Mouse (Mus musculus) midbrain, embryonic 16.5 days (tissue): ENCODE measurements around the gene Rnf167. TPM values are rescaled to one million over a fixed set of nuclear protein-coding genes. Genes with fewer than 3 reads are reported as not detected.

Experiments used
- ATAC-seq: fragments of 200-750 bp; cut with Nextera tagmentation; 2 replicates; pipeline ENCODE4 v1.8.0; 2017; ENCODE audit warnings: moderate TSS enrichment
- H3K27ac ChIP-seq: fragments of 300-500 bp; sonication (generic); 2 replicates; pipeline ENCODE4 v1.5.1; 2014; ENCODE audit warnings: mild to moderate bottlenecking, low read length, mixed read lengths
- H3K27me3 ChIP-seq: fragments of 300-500 bp; sonication (generic); 2 replicates; pipeline ENCODE4 v1.6.1; 2014; ENCODE audit warnings: low read depth, low read length, mixed read lengths; ENCODE audit not compliant: control insufficient read depth, insufficient read depth
- H3K36me3 ChIP-seq: fragments of 300-500 bp; sonication (generic); 2 replicates; pipeline ENCODE4 v1.6.1; 2014; ENCODE audit warnings: mild to moderate bottlenecking, low read length, moderate library complexity, mixed read lengths; ENCODE audit not compliant: control insufficient read depth, insufficient read depth
- H3K4me1 ChIP-seq: fragments of 300-500 bp; sonication (generic); 2 replicates; pipeline ENCODE4 v1.6.1; 2014; ENCODE audit warnings: mild to moderate bottlenecking, low read length, mixed read lengths; ENCODE audit not compliant: control insufficient read depth, insufficient read depth
- H3K4me2 ChIP-seq: fragments of 300-500 bp; sonication (generic); 2 replicates; pipeline ENCODE4 v1.6.1; 2014; ENCODE audit warnings: mild to moderate bottlenecking, low read length, mixed read lengths
- H3K4me3 ChIP-seq: fragments of 300-500 bp; sonication (generic); 2 replicates; pipeline ENCODE4 v1.5.1; 2014; ENCODE audit warnings: low read depth, mild to moderate bottlenecking, low read length, moderate library complexity, mixed read lengths
- H3K9ac ChIP-seq: fragments of 300-500 bp; sonication (generic); 2 replicates; pipeline ENCODE4 v1.6.1; 2014; ENCODE audit warnings: low read depth, low read length, mixed read lengths
- H3K9me3 ChIP-seq: fragments of 300-500 bp; sonication (generic); replicated peaks from 2 replicates; pipeline ENCODE4 v1.6.1; 2014; ENCODE audit warnings: mild to moderate bottlenecking, low read length, mixed read lengths; ENCODE audit not compliant: control insufficient read depth, poor library complexity, severe bottlenecking
- WGBS: fragments of 180-500 bp; shearing (Covaris S2); extraction: QIAGEN DNeasy Blood & Tissue Kit; methylation state at CpG from one replicate; pipeline ENCODE4 v1.1.7; 2014; 5-methylcytosine and 5-hydroxymethylcytosine counted together
- polyA plus RNA-seq: library from polyadenylated mRNA; unstranded; fragments of >200 nt; fragmentation: Nextera tagmentation; extraction: Ambion mirVana; gene quantifications from 2 replicates; pipeline ENCODE4 v1.2.1, GENCODE M21; 2015

The Rnf167 gene
- polyA plus RNA-seq, 1 experiment from 2014 or later = 105 TPM

DNA sequence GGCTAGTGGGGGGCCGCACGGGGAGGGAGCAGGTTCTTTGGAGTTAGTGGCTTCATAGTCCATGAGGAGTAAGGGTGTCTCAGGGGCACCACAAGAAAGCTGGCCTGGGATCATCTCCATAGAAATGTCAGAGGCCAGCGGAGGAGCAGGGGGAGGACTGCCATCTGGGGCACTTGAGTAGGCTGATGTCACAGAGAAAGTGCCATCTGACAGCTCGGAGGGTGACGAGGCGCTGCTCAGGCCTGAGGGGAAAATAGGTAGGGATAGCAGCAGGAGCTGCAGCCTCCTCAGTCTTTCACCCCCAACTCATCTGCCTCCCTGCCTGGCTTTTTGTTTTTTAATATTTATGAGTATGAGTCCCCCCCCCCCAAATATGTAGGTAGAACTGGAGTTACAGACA lies 27.0 kb downstream of the Rnf167 start:
- H3K9me3 ChIP-seq = no peaks in the 10 kb centered on the region
- H3K36me3 ChIP-seq = peaks cover 12% of the 10 kb centered on the region
- H3K9ac ChIP-seq = no peak overlapping the region
- no peak overlapping the region for H3K27ac ChIP-seq
- H3K27me3 ChIP-seq = no peaks in the 10 kb centered on the region
- H3K4me3 ChIP-seq = no peak overlapping the region
- no peak for ATAC-seq
- peaks cover 12% of the 10 kb centered on the region for H3K4me1 ChIP-seq
- H3K4me2 ChIP-seq = no peak overlapping the region
- WGBS = 49% methylated on average over 6 of the region's 6 CpGs

DNA sequence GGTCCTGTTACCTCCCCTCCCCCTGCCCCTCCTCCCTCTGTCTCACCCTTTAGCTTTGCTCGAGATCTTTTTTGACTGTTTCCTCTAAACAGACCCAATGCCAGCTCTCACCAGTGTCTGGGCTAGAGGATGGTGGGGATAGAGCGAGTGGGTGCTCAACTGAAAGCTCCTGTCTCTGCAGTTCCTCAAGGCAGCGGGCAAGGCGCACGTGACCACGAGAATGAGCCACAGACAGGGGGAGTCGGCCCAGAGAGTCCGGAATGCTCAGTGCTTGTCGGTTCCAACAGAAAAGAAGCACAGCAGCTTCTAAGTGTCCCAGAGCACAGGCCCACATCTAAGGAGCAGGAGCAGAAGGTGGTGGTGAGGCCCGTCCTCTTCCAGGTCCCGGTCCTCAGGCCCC lies 27.5 kb downstream of the Rnf167 start:
- ATAC-seq = no peak
- H3K9ac ChIP-seq = no peak overlapping the region
- peaks cover 13% of the 10 kb centered on the region for H3K36me3 ChIP-seq

DNA sequence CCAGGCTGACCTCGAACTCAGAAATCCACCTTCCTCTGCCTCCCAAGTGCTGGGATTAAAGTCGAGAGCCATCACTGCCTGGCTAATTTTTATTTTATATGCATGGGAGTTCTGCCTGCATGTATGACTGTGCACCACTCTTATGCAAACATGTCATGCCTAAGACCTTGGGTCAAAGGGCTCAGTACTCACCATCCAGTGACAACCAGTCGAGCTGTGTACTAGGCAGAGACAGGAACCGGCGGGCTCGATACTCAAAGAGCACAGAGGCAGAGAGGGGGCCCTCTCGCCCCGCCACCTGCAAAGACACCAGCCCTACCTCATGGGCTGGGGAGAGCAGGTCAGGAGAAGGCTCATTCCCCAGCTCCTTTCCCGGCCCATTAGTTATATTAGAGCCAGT lies 31.1 kb downstream of the Rnf167 start:
- Histone ChIP-seq H3K4me1 (peaks cover 7% of the 10 kb centered on the region), H3K9me3 (no peaks in the 10 kb centered on the region), H3K36me3 (peaks cover 15% of the 10 kb centered on the region), H3K9ac (no peak overlapping the region), H3K4me3 (no peak overlapping the region), H3K27ac (no peak overlapping the region), H3K27me3 (no peaks in the 10 kb centered on the region), H3K4me2 (no peak overlapping the region)
- 81% methylated on average over 9 of the region's 9 CpGs for WGBS
- ATAC-seq = no peak

More for the DNA sequence above, 27.5 kb downstream of the Rnf167 start:
- Histone ChIP-seq H3K4me1 (peaks cover 12% of the 10 kb centered on the region), H3K27me3 (no peaks in the 10 kb centered on the region), H3K4me2 (no peak overlapping the region), H3K9me3 (no peaks in the 10 kb centered on the region), H3K4me3 (no peak overlapping the region), H3K27ac (no peak overlapping the region)
- 68% methylated on average over 11 of the region's 11 CpGs for WGBS

DNA sequence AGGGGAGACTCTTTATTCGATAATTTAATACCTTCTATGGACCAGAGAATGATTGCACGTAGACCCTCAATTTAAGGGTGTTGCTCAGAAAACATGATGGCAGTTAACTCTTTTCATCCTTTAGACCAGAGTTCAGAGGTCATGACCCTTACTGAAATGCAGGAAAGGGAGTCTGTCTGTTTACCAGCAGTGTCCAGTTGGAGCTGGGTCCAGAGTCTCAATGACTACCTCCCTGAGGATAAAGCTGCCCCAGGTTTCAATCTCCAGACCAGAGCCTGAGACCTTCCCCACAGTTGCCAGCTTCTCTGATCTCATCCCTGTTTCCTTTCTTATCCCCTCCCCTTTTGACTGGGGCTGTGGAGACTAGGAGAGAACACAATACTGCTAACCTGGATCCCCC lies 31.5 kb downstream of the Rnf167 start:
- no peak overlapping the region for H3K4me3 ChIP-seq
- H3K4me2 ChIP-seq = no peak overlapping the region
- WGBS = 75% methylated on average over 2 of the region's 2 CpGs
- no peak overlapping the region for H3K9ac ChIP-seq
- no peaks in the 10 kb centered on the region for H3K9me3 ChIP-seq
- peaks cover 7% of the 10 kb centered on the region for H3K4me1 ChIP-seq
- H3K36me3 ChIP-seq = peaks cover 15% of the 10 kb centered on the region
- ATAC-seq = no peak
- no peak overlapping the region for H3K27ac ChIP-seq
- no peaks in the 10 kb centered on the region for H3K27me3 ChIP-seq

DNA sequence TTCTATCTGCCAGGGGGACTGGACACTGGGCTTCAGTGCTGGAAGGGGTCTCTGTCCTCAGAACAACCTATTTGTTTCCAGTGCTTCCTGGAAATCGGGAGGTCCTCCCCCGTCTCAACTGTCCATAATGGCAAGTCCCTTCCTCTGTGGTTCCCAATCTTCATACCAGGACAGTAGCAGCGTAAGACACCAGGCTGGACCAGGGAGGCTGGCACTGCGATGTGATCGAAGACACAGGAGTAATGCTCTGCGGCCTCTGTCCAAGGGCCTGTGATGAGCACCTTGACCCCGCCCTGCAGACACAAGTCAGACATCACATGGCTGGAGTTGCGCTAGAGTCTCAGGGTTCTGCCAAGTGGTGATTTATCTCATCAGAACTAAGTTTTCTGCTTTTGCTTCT lies 32.3 kb downstream of the Rnf167 start:
- WGBS = 94% methylated on average over 8 of the region's 8 CpGs
- ATAC-seq = no peak
- Histone ChIP-seq H3K9ac (no peak overlapping the region), H3K27ac (no peak overlapping the region), H3K4me2 (no peak overlapping the region), H3K4me3 (no peak overlapping the region), H3K27me3 (no peaks in the 10 kb centered on the region), H3K4me1 (peaks cover 7% of the 10 kb centered on the region), H3K9me3 (no peaks in the 10 kb centered on the region), H3K36me3 (peaks cover 20% of the 10 kb centered on the region)

DNA sequence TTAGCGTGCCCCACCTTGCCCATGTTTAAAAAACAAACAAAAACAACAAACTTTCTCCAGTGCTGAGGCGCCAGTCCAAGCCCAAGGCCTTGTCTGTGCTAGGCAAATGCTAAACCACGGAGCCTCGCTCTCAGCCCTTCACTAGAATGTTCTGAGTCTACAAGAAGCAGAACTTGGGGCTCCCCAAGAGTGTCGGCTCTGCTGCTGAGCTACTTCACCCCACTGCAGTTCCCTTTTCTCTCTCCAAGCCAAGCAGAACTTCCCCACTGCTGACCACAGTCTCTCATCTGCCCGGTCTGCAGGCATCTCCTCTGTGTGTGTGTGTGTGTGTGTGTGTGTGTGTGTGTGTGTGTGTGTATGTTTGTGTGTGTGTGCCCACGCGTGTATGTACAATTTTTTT lies 32.9 kb downstream of the Rnf167 start:
- WGBS = 92% methylated on average over 8 of the region's 8 CpGs
- Histone ChIP-seq H3K9ac (no peak overlapping the region), H3K27ac (no peak overlapping the region), H3K36me3 (peaks cover 20% of the 10 kb centered on the region), H3K4me2 (no peak overlapping the region), H3K27me3 (no peaks in the 10 kb centered on the region), H3K4me1 (peaks cover 7% of the 10 kb centered on the region), H3K9me3 (no peaks in the 10 kb centered on the region), H3K4me3 (no peak overlapping the region)
- no peak for ATAC-seq

DNA sequence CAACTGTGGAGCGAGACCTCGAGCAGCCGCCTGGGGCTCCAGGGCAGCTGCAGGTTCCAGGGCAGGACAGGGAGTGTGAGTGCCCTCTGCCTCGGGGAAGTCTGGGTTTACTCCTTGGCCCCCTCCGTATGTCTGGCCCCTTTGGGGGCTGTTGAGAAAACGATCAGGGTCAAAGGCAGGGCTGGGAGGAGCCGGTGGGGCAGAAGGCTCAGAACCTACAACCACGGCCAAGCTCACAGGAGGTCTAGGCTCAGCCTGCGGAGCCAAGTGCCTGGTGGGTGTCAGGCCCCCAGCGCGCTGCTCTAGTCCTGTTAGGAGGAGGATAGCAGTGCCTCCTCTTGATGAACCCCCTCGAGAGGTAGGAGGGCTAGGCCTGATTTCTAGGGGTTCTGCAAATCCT lies 34.1 kb downstream of the Rnf167 start:
- Histone ChIP-seq H3K4me3 (no peak overlapping the region), H3K4me1 (peaks cover 11% of the 10 kb centered on the region), H3K36me3 (peaks cover 16% of the 10 kb centered on the region), H3K9me3 (no peaks in the 10 kb centered on the region), H3K27ac (no peak overlapping the region), H3K9ac (no peak overlapping the region), H3K4me2 (no peak overlapping the region), H3K27me3 (no peaks in the 10 kb centered on the region)
- ATAC-seq = peak; percentile 21; the same call in 1 of the 2 replicates
- WGBS = 66% methylated on average over 12 of the region's 12 CpGs

DNA sequence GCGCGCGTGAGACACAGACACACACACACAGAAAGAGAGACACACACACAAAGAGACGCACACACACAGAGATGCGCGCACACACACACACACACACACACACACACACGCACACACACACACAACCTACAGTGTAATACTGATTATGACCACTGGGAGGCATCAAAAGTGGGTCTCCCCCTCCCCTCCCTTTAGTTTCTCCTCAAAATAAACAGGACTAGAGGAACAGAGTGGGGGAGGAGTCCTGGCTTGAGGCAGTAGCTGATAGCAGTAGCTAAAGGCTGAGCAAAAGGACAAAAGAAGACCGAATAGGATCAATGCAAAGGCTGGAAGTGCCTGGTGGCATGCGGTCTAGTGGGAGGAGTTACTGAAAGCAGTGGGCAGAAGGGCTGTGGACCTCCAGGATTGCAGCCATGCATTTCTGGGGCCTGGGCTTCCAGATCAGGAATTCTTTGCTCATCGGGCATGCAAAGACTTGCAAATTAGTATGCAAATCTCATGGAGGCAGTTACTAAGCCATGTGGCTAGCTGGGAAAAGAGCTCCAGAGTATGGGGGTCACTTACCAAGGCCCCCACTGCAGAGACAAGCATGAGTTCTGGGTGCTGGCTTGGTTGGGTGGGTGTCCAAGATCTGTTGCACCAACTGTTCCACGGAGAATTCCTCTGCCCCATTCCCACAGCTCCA lies 35.0 kb downstream of the Rnf167 start:
- H3K36me3 ChIP-seq = peaks cover 16% of the 10 kb centered on the region
- peak; percentile 57 for ATAC-seq
- H3K9me3 ChIP-seq = no peaks in the 10 kb centered on the region
- peaks cover 19% of the 10 kb centered on the region for H3K4me1 ChIP-seq
- H3K9ac ChIP-seq = 0 out of 2 replicates have a peak overlapping the region, but pooled peaks have one; percentile 22
- H3K27me3 ChIP-seq = no peaks in the 10 kb centered on the region
- H3K4me3 ChIP-seq = no peak overlapping the region
- peak overlapping the region; percentile 5; the same call in 1 of the 2 replicates for H3K4me2 ChIP-seq
- 14% methylated on average over 11 of the region's 11 CpGs for WGBS
- peak overlapping the region; percentile 43 for H3K27ac ChIP-seq

DNA sequence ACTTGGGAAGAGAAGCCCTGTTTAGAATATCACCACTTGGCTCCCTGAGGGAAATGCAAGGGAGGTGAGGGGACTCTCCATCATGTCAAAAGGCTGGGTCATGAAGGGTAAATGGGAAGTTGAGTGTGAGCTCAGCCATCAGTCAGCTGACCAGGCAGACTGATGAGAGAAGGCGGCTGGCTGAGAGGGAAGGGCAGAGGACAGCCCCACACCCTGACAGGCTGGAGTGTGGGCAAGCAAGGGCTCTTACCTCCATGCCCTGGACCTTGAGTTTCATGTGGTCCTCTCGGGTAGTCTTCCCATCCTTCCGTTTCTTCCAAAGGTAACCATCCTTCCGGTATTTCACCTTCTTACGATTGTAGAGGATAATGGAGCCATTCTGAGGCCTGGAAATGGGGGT lies 36.6 kb downstream of the Rnf167 start:
- no peaks in the 10 kb centered on the region for H3K27me3 ChIP-seq
- H3K4me3 ChIP-seq = no peak overlapping the region
- H3K9me3 ChIP-seq = no peaks in the 10 kb centered on the region
- ATAC-seq = no peak
- H3K36me3 ChIP-seq = peaks cover 16% of the 10 kb centered on the region
- no peak overlapping the region for H3K4me2 ChIP-seq
- 96% methylated on average over 5 of the region's 5 CpGs for WGBS
- H3K4me1 ChIP-seq = peaks cover 24% of the 10 kb centered on the region
- H3K9ac ChIP-seq = no peak overlapping the region
- H3K27ac ChIP-seq = no peak overlapping the region
